Mouse (Mus musculus) ovary, adult 18-20 months (tissue): ENCODE measurements at regions not wholly inside any gene's neighbourhood (a gene's known extent, or its start where the extent isn't known, plus 50 kb on each side); places are given as distances from the start of the nearest gene placed in this dataset.

Source experiments
- DNase-seq: peaks from one replicate; pipeline ENCODE4 v3.0.0; 2022; ENCODE audit warnings: low spot score, mixed read lengths

DNA sequence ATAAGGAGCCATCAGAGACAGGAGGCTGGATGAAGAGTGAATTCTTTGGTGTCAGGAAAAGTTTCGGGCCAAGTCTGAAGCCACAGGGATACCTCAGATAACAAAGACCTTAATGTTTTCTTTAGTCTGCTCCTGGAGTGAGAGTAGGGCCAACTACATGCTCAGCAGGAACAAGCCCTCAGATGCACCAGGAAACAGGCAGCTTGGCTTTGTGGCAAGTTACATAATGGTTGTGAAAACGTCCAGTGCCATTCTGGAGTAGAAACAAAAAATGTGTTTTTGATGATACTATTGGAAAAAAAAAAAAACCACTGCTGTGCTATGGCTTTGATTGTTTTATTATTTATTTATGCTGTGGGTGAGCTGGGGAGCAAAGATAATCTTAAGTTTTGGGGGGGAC lies 452.2 kb upstream of the Mon1b start:
- DNase-seq, result no peak

DNA sequence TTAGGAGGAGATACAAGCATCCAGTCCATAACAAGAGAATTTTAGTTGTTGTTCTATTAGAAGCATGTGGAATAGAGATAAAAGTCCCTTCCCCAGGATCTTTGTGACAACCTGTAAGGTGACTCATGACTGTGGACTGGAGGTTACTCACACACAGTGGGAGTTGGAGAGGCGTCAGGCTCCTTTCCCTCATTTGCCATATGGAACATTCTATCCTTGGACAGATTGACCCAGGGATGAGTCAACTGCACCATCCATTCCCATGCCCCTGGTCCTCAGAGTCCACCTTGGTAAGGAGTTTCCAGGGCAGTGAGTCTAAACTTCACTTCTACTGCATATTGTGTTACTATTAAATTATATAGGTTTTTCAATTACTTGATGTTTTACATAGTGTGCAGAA lies 444.9 kb upstream of the Mon1b start:
- DNase-seq, result no peak

DNA sequence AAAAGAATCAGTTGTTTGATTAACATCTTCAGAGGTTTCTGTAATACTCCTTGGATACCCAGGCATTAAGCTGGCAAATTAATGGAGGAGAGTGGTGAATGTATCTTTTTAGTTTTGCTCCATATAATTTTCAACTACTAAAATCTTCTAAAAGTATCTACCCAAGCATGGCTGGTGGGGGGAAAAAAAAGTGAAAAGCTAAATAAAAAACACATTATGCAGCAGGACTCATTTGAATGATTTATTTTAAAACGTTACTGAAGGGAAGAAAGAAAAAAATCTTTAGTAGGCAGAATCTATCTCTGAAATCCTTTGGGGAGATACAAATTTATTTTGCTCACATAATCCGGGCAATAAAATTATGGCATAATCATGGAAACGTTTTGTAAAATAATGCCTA lies 443.9 kb upstream of the Mon1b start:
- no peak for DNase-seq
